Mouse (Mus musculus): ENCODE measurements around the gene Slc30a2. TPM values are rescaled to one million over a fixed set of nuclear protein-coding genes. Genes with fewer than 3 reads are reported as not detected.
"Not testable (repeated sequence)": the region's sequence is repeated elsewhere in the genome, so short reads cannot be mapped to it uniquely, and the experiment has no call there.

Gene Slc30a2
- polyA plus RNA-seq (2016; fragmentation: Nextera tagmentation; extraction: Ambion mirVana) = not detected in 2 replicates

GRCm38 (mm10) chr4:134343071-134344031, at the start of gene Slc30a2:
TSS of gene Slc30a2 (plus strand) at chr4:134343181.
- peak within 1 kb of the TSS; percentile 45 for H3K4me2 ChIP-seq (replicated peaks)
- WGBS = 4% methylated on average over 61 of the region's 61 CpGs

GRCm38 (mm10) chr4:134293692-134294163, 49.3 kb upstream of the Slc30a2 start:
- H3K27me3 ChIP-seq = peaks cover 13% of the 10 kb centered on the region
- peaks cover 5% of the 10 kb centered on the region; the same call in 1 of the 2 replicates for H3K4me1 ChIP-seq
- H3K36me3 ChIP-seq = no peaks in the 10 kb centered on the region
- no peak overlapping the region for H3K4me3 ChIP-seq
- H3K9me3 ChIP-seq (replicated peaks) = no peaks in the 10 kb centered on the region
- no peak for ATAC-seq (ENCODE audit: low FRiP score)
- WGBS = 74% methylated on average over 9 of the region's 9 CpGs
- no peak overlapping the region for H3K9ac ChIP-seq
- no peak overlapping the region for H3K27ac ChIP-seq
- no peak overlapping the region for H3K4me2 ChIP-seq (replicated peaks)

More at GRCm38 (mm10) chr4:134343071-134344031, at the start of gene Slc30a2:
- Histone ChIP-seq H3K27ac (no peak within 1 kb of the TSS), H3K27me3 (peaks cover 62% of the 10 kb centered on the region), H3K4me1 (peaks cover 10% of the 10 kb centered on the region), H3K36me3 (no peaks in the 10 kb centered on the region), H3K4me3 (peak within 1 kb of the TSS; percentile 25), H3K9me3 (replicated peaks) (no peaks in the 10 kb centered on the region), H3K9ac (no peak within 1 kb of the TSS; the same call in 1 of the 2 replicates)
- no peak for ATAC-seq (ENCODE audit: low FRiP score)

- not testable (repeated sequence) for H3K36me3 ChIP-seq; H3K9me3 ChIP-seq (replicated peaks); H3K4me2 ChIP-seq (replicated peaks); H3K9ac ChIP-seq; H3K4me1 ChIP-seq; H3K27ac ChIP-seq; ATAC-seq (ENCODE audit: low FRiP score); H3K4me3 ChIP-seq
- H3K27me3 ChIP-seq = peaks cover 13% of the 10 kb centered on the region
- 89% methylated on average over 4 of the region's 4 CpGs for WGBS
Observed at GRCm38 (mm10) chr4:134296096-134296495, 46.9 kb upstream of the Slc30a2 start.

GRCm38 (mm10) chr4:134296523-134296922, 46.5 kb upstream of the Slc30a2 start:
- Histone ChIP-seq H3K9me3 (replicated peaks) (no peaks in the 10 kb centered on the region), H3K36me3 (no peaks in the 10 kb centered on the region), H3K4me1 (no peaks in the 10 kb centered on the region), H3K9ac (no peak overlapping the region), H3K27me3 (peaks cover 13% of the 10 kb centered on the region), H3K27ac (no peak overlapping the region), H3K4me2 (replicated peaks) (no peak overlapping the region), H3K4me3 (no peak overlapping the region)
- 91% methylated on average over 4 of the region's 4 CpGs for WGBS
- ATAC-seq (ENCODE audit: low FRiP score) = no peak

GRCm38 (mm10) chr4:134297369-134297768, 45.6 kb upstream of the Slc30a2 start:
- no peak overlapping the region for H3K4me2 ChIP-seq (replicated peaks)
- no peak overlapping the region for H3K9ac ChIP-seq
- H3K4me1 ChIP-seq = no peaks in the 10 kb centered on the region
- no peak overlapping the region for H3K4me3 ChIP-seq
- ATAC-seq (ENCODE audit: low FRiP score) = no peak
- no peaks in the 10 kb centered on the region for H3K9me3 ChIP-seq (replicated peaks)
- H3K27me3 ChIP-seq = peaks cover 13% of the 10 kb centered on the region
- no peak overlapping the region for H3K27ac ChIP-seq
- 92% methylated on average over 8 of the region's 8 CpGs for WGBS
- no peaks in the 10 kb centered on the region for H3K36me3 ChIP-seq

GRCm38 (mm10) chr4:134298626-134299497, 44.1 kb upstream of the Slc30a2 start:
- H3K36me3 ChIP-seq = no peaks in the 10 kb centered on the region
- no peak overlapping the region for H3K9ac ChIP-seq
- H3K4me2 ChIP-seq (replicated peaks) = no peak overlapping the region
- no peak overlapping the region for H3K4me3 ChIP-seq
- H3K27me3 ChIP-seq = peaks cover 2% of the 10 kb centered on the region; the same call in 1 of the 2 replicates
- 82% methylated on average over 18 of the region's 19 CpGs for WGBS
- no peaks in the 10 kb centered on the region for H3K9me3 ChIP-seq (replicated peaks)
- no peaks in the 10 kb centered on the region for H3K4me1 ChIP-seq
- ATAC-seq (ENCODE audit: low FRiP score) = no peak
- no peak overlapping the region for H3K27ac ChIP-seq

- H3K4me2 ChIP-seq (replicated peaks) = no peak overlapping the region
- no peak overlapping the region for H3K27ac ChIP-seq
- no peak overlapping the region for H3K4me3 ChIP-seq
- no peak for ATAC-seq (ENCODE audit: low FRiP score)
- no peaks in the 10 kb centered on the region for H3K27me3 ChIP-seq
- WGBS = 69% methylated on average over 4 of the region's 4 CpGs
- H3K4me1 ChIP-seq = no peaks in the 10 kb centered on the region
- H3K9ac ChIP-seq = no peak overlapping the region
- H3K36me3 ChIP-seq = no peaks in the 10 kb centered on the region
- no peaks in the 10 kb centered on the region for H3K9me3 ChIP-seq (replicated peaks)
Observed at GRCm38 (mm10) chr4:134299498-134299810, 43.5 kb upstream of the Slc30a2 start.

- Histone ChIP-seq H3K4me2 (replicated peaks) (no peak overlapping the region), H3K9ac (no peak overlapping the region), H3K4me1 (no peaks in the 10 kb centered on the region), H3K36me3 (no peaks in the 10 kb centered on the region), H3K9me3 (replicated peaks) (no peaks in the 10 kb centered on the region), H3K27ac (no peak overlapping the region), H3K4me3 (no peak overlapping the region), H3K27me3 (no peaks in the 10 kb centered on the region)
- WGBS = 83% methylated on average over 9 of the region's 9 CpGs
- no peak for ATAC-seq (ENCODE audit: low FRiP score)
Observed at GRCm38 (mm10) chr4:134300316-134300715, 42.7 kb upstream of the Slc30a2 start.

- no peaks in the 10 kb centered on the region for H3K36me3 ChIP-seq
- no peaks in the 10 kb centered on the region for H3K27me3 ChIP-seq
- WGBS = 80% methylated on average over 5 of the region's 5 CpGs
- no peak overlapping the region for H3K27ac ChIP-seq
- no peak overlapping the region for H3K4me2 ChIP-seq (replicated peaks)
- no peak for ATAC-seq (ENCODE audit: low FRiP score)
- no peaks in the 10 kb centered on the region for H3K9me3 ChIP-seq (replicated peaks)
- H3K4me1 ChIP-seq = 0 out of 2 replicates have a peak, but pooled peaks cover 2% of the 10 kb centered on the region
- no peak overlapping the region for H3K4me3 ChIP-seq
- no peak overlapping the region for H3K9ac ChIP-seq
Observed at GRCm38 (mm10) chr4:134302084-134302483, 40.9 kb upstream of the Slc30a2 start.

GRCm38 (mm10) chr4:134306963-134307362, 36.0 kb upstream of the Slc30a2 start:
- H3K4me1 ChIP-seq = peaks cover 10% of the 10 kb centered on the region
- ATAC-seq (ENCODE audit: low FRiP score) = no peak
- H3K9ac ChIP-seq = no peak overlapping the region
- H3K9me3 ChIP-seq (replicated peaks) = no peaks in the 10 kb centered on the region
- no peak overlapping the region for H3K4me2 ChIP-seq (replicated peaks)
- H3K36me3 ChIP-seq = no peaks in the 10 kb centered on the region
- WGBS = 68% methylated on average over 2 of the region's 2 CpGs
- H3K27me3 ChIP-seq = no peaks in the 10 kb centered on the region
- H3K4me3 ChIP-seq = no peak overlapping the region
- H3K27ac ChIP-seq = no peak overlapping the region

- Histone ChIP-seq H3K9me3 (replicated peaks) (no peaks in the 10 kb centered on the region), H3K9ac (no peak overlapping the region), H3K27me3 (no peaks in the 10 kb centered on the region), H3K4me2 (replicated peaks) (no peak overlapping the region; the same call in 1 of the 2 replicates), H3K4me3 (no peak overlapping the region), H3K27ac (no peak overlapping the region), H3K36me3 (no peaks in the 10 kb centered on the region), H3K4me1 (peaks cover 10% of the 10 kb centered on the region)
- WGBS = 9% methylated on average over 9 of the region's 12 CpGs
- no peak for ATAC-seq (ENCODE audit: low FRiP score)
Observed at GRCm38 (mm10) chr4:134307367-134308072, 35.5 kb upstream of the Slc30a2 start.
